In genomic region chr8:108714636-108715415, GRCm38 (mm10) we compare ENCODE assay signal across 8 mouse cellular contexts.
DNase-seq lines count a peak whose midpoint lies in the region; ATAC-seq lines count a peak whose summit lies in the region.

No protein-coding gene starts in this region.

- WGBS in neural tube, embryonic 12.5 days, result under 1% methylated on average over 50 of the region's 84 CpGs

- no peaks in the 10 kb centered on the region for H3K36me3 ChIP-seq in neural tube, embryonic 12.5 days

- H3K4me3 ChIP-seq in neural tube, embryonic 12.5 days, result peak overlapping the region; percentile 73

- no peaks in the 10 kb centered on the region for H3K9me3 ChIP-seq in neural tube, embryonic 12.5 days

- peak overlapping the region; percentile 98 for H3K4me2 ChIP-seq in neural tube, embryonic 12.5 days (replicated peaks)

- peak; percentile 53 for DNase-seq in ovary, adult 18-20 months (ENCODE audit: low spot score)
- no peak for DNase-seq in ovary, postnatal 10 days (ENCODE audit: low spot score)
- DNase-seq in embryo, embryonic 11.5 days (ENCODE audit: low read depth, low spot score), result peak; percentile 69
- DNase-seq in heart, adult 9 months (ENCODE audit: low spot score in 2 of 2), result peak; percentile 69 to 77
- peak; percentile 55 to 61 for DNase-seq in kidney, adult 8-10 months
- DNase-seq in lung, adult 18-20 months, result peak; percentile 84
- peak; percentile 71 for DNase-seq in urinary bladder, adult 2 months (ENCODE audit: low spot score)

- H3K27me3 ChIP-seq in neural tube, embryonic 12.5 days (replicated peaks), result peaks cover 3% of the 10 kb centered on the region

- peak overlapping the region; percentile 93 for H3K9ac ChIP-seq in neural tube, embryonic 12.5 days

- peaks cover 85% of the 10 kb centered on the region for H3K4me1 ChIP-seq in neural tube, embryonic 12.5 days

- peak; percentile 87 for ATAC-seq in neural tube, embryonic 12.5 days (ENCODE audit: low FRiP score, low read depth)

- H3K27ac ChIP-seq in neural tube, embryonic 12.5 days, result peak overlapping the region; percentile 95
